Mouse (Mus musculus) cerebellum, adult 8-10 months (tissue): ENCODE data around the gene Gm26657.

ENCODE experiments used
- DNase-seq: peaks from one replicate; pipeline ENCODE4 v3.0.0; 2022

The Gm26657 gene

DNA sequence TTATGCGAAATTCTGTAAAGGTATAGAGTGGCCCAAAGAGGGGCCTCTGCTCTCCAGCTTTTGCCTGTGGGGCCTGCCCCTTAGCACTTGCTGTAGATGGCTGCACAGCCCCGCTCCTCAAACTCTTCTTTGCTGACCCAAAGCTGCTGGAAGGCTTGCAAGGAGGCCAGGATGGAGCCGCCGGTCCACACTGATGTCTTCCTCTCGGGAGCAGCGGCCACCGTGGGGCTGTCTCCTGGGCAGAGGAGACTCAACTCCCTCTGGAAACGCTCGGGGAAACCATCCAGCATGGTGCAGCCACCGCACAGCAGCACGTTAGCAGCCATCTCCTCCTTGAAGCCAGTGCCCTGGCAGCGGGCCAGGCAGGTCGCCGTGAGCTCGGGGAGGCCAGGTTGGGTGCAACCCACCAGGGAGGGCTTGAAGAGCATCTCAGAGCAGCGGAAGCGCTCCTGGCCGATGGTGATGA, at the start of gene Gm26657:
TSS of gene Gm26657 (plus strand) at position 51 of the 466 bp plus-strand sequence.
- no peak for DNase-seq

- no peak for DNase-seq
Observed at GRCm38 (mm10) chr4:56696401-56696800, 43.5 kb upstream of the Gm26657 start.

GRCm38 (mm10) chr4:56698671-56699070, 41.2 kb upstream of the Gm26657 start:
- DNase-seq = no peak

DNA sequence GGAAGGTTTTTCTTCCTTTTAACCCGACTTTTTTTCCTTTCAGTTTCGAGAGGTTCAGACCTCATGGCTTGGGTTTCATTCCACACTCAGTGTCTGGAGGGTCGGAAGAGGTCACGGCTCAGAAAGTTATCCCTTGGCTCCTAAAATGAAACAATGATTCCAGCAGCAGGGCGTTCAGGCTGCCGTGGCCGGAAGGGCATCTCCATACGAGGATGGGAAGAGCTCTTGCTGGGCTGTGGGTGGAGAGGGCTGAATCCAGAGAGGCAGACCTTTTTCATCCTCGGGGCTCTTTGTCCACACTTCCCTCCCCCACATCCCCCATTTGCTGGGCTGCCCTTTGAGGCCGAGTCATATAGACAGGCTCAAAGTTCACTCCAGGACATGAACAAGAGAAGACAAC, 37.6 kb upstream of the Gm26657 start:
- no peak for DNase-seq

DNA sequence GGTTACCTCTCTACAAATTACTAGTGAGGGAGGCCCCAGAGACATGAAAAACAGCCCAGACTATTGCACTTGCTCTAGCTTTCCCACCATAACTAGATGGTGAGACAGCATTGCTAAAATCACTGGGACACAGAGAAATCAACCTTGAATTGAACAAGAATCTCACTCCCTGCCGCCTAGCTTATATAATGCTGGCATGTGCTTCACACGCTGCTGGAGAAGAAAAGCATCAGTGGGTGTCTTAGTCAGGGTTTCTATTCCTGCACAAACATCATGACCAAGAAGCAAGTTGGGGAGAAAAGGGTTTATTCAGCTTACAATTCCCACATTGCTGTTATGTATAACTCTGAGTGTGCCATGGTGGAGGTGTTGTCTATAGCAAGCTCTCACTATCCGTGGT, 26.7 kb upstream of the Gm26657 start:
- no peak for DNase-seq

- DNase-seq = no peak
Observed at GRCm38 (mm10) chr4:56716801-56717200, 23.1 kb upstream of the Gm26657 start.

DNA sequence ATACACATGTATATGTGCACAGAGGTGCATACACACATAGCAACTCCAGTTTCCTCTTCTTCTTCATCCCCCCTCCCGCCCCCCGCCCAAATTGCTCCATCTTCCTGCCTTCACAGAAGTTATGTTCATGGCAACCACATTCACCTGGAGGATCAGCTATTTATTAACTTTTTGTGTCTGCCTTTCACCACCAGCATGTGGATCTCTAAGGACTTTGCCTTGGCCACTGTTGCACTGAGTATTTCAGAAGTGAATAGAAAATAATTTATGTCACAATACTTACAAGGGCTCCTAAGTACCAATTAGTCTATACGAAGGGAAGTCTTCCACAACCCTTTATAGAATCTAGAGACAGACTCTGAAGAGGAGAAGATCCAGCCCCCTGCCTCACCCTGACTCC, 21.9 kb upstream of the Gm26657 start:
- no peak for DNase-seq

DNA sequence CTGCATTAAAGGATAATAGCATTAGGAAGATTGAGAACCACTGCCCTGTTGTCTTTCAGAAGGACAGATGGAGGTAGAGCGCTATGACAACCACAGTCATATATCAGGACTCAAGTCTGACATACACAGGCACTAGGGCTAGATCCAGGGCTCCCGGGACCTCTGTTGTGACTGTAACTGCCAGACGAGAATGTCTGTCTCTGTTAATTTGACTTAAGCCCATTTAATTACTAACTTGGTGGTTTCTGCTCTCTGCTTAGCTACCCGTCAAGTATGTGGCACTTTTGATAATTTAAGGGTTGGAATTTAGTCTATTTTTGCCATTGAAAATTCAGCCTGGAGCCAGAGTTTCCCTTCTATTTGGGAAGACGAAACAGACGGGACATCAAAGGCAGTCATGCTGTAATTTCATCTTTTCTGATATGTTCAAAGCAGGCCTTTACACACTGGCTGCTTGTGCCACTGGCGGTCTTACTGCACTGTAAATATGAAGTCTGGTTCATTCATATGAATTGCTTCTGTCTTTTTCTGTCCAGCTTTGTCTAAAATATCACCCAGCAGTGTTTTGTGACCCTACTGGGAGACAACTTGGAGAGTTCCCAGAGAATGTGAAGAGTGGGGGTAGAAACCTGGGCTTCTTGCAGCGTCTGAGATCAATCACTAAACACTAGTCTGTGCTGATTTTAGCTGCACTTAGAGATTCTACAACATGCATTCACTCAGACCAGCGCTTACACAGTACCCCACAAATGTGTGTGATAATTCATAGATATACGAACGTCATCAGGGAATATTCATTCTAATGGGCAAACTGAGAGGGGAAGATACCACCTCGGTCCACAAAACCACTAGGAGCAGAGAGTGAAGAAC, 21.1 kb upstream of the Gm26657 start:
- no peak for DNase-seq

DNA sequence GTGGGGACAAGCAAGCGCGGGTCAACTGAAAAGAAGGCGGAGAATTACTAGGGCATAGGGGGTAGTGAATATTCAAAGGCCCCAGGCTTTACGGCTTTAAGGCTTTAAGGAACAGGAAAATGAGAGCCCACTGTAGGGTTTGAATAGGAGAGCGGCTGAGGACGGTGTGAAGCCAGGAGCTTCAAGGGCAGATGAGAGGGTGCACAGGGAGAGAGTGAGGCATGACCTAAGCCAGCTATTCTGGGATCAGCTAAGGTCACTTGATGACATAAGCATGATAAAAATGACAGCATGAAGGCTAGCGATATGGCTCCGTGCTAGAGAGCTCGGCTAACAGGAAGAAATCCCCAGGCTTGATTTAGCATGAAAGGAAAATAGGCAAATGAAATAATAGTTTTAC, 20.4 kb upstream of the Gm26657 start:
- no peak for DNase-seq

- no peak for DNase-seq
Observed at GRCm38 (mm10) chr4:56720403-56720802, 19.5 kb upstream of the Gm26657 start.

- DNase-seq = no peak
Observed at GRCm38 (mm10) chr4:56721469-56721868, 18.4 kb upstream of the Gm26657 start.

- no peak for DNase-seq
Observed at GRCm38 (mm10) chr4:56722346-56722745, 17.5 kb upstream of the Gm26657 start.

DNA sequence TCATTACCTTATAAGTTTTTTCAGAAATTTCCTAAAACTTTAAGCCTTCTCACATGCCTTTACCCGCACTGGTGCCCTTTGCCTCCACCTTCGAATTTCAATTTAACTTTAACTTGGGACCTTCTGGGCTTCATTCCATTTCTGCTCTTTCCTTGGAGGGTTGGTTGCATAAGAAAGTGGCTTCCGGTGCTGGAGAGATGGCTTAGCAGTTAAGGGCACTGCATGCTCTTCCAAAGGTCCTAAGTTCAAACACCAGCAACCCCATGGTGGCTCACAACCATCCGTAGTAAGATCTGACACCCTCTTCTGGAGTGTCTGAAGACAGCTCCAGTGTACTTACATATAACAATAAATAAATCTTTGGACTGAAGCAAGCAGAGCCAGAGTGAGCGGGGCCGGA, 16.6 kb upstream of the Gm26657 start:
- DNase-seq = no peak

GRCm38 (mm10) chr4:56725839-56726238, 14.0 kb upstream of the Gm26657 start:
- no peak for DNase-seq

- no peak for DNase-seq
Observed at GRCm38 (mm10) chr4:56740611-56741010, 741 bp downstream of the Gm26657 start.

DNA sequence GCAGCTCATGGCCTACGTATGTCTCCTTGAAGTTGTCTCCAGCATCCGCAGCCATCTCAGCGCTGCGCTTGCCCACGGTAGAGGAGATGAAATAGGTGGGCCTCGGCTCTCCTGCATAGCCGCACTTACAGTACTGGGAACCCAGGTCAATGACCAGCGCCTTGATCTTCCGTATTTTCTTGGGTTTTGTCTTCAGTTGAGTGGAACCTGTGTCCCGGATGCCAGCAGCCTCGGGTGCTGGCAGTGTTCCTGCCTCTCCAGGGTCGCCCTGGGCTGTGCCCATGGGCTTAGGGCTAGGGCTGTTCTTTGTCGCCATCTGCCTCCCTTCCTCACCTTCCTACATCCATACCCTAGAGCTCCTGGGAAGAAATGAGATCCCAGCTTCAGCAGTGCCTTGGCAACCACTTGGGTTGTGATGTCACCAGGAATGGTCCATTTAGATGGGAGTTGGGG, 1.2 kb downstream of the Gm26657 start, which contains the start of gene Actl7b:
TSS of gene Actl7b (minus strand) at position 403 of the 453 bp plus-strand sequence.
- no peak for DNase-seq

GRCm38 (mm10) chr4:56742698-56743097, 2.8 kb downstream of the Gm26657 start:
- no peak for DNase-seq

GRCm38 (mm10) chr4:56743363-56744195, 3.7 kb downstream of the Gm26657 start, which contains the start of gene Actl7a:
Gene Actl7a, plus strand, starts transcription at chr4:56743413.
- no peak for DNase-seq

- DNase-seq = no peak
Observed at GRCm38 (mm10) chr4:56746345-56746744, 6.5 kb downstream of the Gm26657 start.

GRCm38 (mm10) chr4:56747456-56747855, 7.6 kb downstream of the Gm26657 start:
- DNase-seq = no peak

DNA sequence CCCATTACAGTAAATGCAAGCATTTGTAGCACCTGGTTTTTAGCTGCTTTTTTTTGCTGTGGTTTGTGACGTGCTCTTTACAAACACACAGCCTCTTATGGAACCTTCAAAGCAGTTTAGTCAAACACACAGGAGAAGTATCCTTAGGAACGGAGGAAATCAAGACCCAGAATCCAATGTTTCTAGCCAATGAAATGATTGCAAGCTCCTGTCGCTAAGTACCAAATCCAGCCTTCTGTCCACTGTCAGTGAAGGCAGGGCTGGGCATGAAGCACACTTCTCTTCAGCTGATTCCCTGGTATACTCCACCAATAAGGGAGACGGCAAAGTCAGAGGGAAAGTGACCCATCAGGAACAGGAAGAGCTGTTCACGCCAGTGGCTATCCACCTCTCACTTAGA, 16.2 kb downstream of the Gm26657 start:
- DNase-seq = no peak

- no peak for DNase-seq
Observed at GRCm38 (mm10) chr4:56756966-56757600, 17.2 kb downstream of the Gm26657 start.

GRCm38 (mm10) chr4:56757693-56758092, 17.8 kb downstream of the Gm26657 start:
- DNase-seq = no peak
